8 mouse cellular contexts compared by ENCODE assay signal in genomic region chr2:153347183-153347781, GRCm38 (mm10). TPM values are rescaled to one million over a fixed set of nuclear protein-coding genes. Genes with fewer than 3 reads are reported as not detected.
DNase-seq lines count a peak whose midpoint lies in the region; ATAC-seq and TF ChIP-seq lines count a peak whose summit lies in the region.

No protein-coding gene starts in this region.

- peak overlapping the region; percentile 96 for H3K9ac ChIP-seq in lung, embryonic 15.5 days
- peak overlapping the region; percentile 97 for H3K9ac ChIP-seq in kidney, embryonic 15.5 days
- peak overlapping the region; percentile 92 for H3K9ac ChIP-seq in neural tube, embryonic 12.5 days

- peak overlapping the region; percentile 84 for H3K4me3 ChIP-seq in lung, embryonic 15.5 days
- H3K4me3 ChIP-seq in embryonic fibroblast, embryonic 13.5 days (ENCODE audit: insufficient read depth, low read length), result peak overlapping the region; percentile 67
- peak overlapping the region; percentile 73 for H3K4me3 ChIP-seq in kidney, embryonic 15.5 days (replicated peaks)
- peak overlapping the region; percentile 92 for H3K4me3 ChIP-seq in neural tube, embryonic 12.5 days

- ATAC-seq in lung, embryonic 15.5 days (ENCODE audit: borderline replicate concordance, extremely low read depth, low FRiP score, low TSS enrichment), result no peak
- no peak for ATAC-seq in kidney, embryonic 15.5 days (replicated peaks; ENCODE audit: low FRiP score)
- ATAC-seq in neural tube, embryonic 12.5 days (ENCODE audit: low FRiP score, low read depth), result no peak
- no peak for ATAC-seq in megakaryocyte progenitor cell, adult 5-6 weeks (replicated peaks; ENCODE audit: poor library complexity)

- no peak for TF ChIP-seq POLR2A in embryonic fibroblast, embryonic 13.5 days (IDR thresholded peaks at IDR 0.05; ENCODE audit: low read depth, low read length)

- H3K9me3 ChIP-seq in lung, embryonic 15.5 days, result no peaks in the 10 kb centered on the region
- no peaks in the 10 kb centered on the region for H3K9me3 ChIP-seq in kidney, embryonic 15.5 days (replicated peaks)
- no peaks in the 10 kb centered on the region for H3K9me3 ChIP-seq in neural tube, embryonic 12.5 days

- H3K4me2 ChIP-seq in lung, embryonic 15.5 days, result peak overlapping the region; percentile 64
- H3K4me2 ChIP-seq in kidney, embryonic 15.5 days, result peak overlapping the region; percentile 68
- peak overlapping the region; percentile 68 for H3K4me2 ChIP-seq in neural tube, embryonic 12.5 days (replicated peaks)

- no peak for DNase-seq in lung, postnatal 14 days
- no peak for DNase-seq in adrenal gland, postnatal 10 days
- no peak for DNase-seq in gastrocnemius, postnatal 36 days

- 1% methylated on average over 9 of the region's 9 CpGs for WGBS in lung, embryonic 15.5 days
- 4% methylated on average over 9 of the region's 9 CpGs for WGBS in kidney, embryonic 15.5 days
- 12% methylated on average over 9 of the region's 9 CpGs for WGBS in neural tube, embryonic 12.5 days

- no peaks in the 10 kb centered on the region for H3K27me3 ChIP-seq in lung, embryonic 15.5 days
- no peaks in the 10 kb centered on the region for H3K27me3 ChIP-seq in kidney, embryonic 15.5 days
- no peaks in the 10 kb centered on the region for H3K27me3 ChIP-seq in neural tube, embryonic 12.5 days (replicated peaks)

- peaks cover 41% of the 10 kb centered on the region for H3K4me1 ChIP-seq in lung, embryonic 15.5 days
- H3K4me1 ChIP-seq in embryonic fibroblast, embryonic 13.5 days (ENCODE audit: control insufficient read depth, insufficient read depth, low read length), result peaks cover 19% of the 10 kb centered on the region
- peaks cover 40% of the 10 kb centered on the region for H3K4me1 ChIP-seq in kidney, embryonic 15.5 days
- peaks cover 32% of the 10 kb centered on the region for H3K4me1 ChIP-seq in neural tube, embryonic 12.5 days

- intact Hi-C loops in gastrocnemius, postnatal 36 days (cut with DNase I), result loop anchor here (5.0 kb wide), 1 partner anchor 55 kb away; the partner anchor contains the start of gene Kif3b

- no peak for TF ChIP-seq CTCF in embryonic fibroblast, embryonic 13.5 days (IDR thresholded peaks at IDR 0.05; ENCODE audit: borderline replicate concordance, insufficient read depth, low read length)

- H3K36me3 ChIP-seq in lung, embryonic 15.5 days, result peaks cover 5% of the 10 kb centered on the region
- peaks cover 7% of the 10 kb centered on the region for H3K36me3 ChIP-seq in kidney, embryonic 15.5 days
- H3K36me3 ChIP-seq in neural tube, embryonic 12.5 days, result peaks cover 4% of the 10 kb centered on the region; the same call in 1 of the 2 replicates

- H3K27ac ChIP-seq in lung, embryonic 15.5 days, result peak overlapping the region; percentile 100
- H3K27ac ChIP-seq in embryonic fibroblast, embryonic 13.5 days (ENCODE audit: insufficient read depth, low read length), result peak overlapping the region; percentile 93
- H3K27ac ChIP-seq in kidney, embryonic 15.5 days, result peak overlapping the region; percentile 99
- H3K27ac ChIP-seq in neural tube, embryonic 12.5 days, result no peak overlapping the region

RNA-seq across cellular contexts. Expression of gene Asxl1, which starts 1.7 kb away (rescaled TPM):
- 15.9 and 16.3 TPM in 2 replicates for polyA plus RNA-seq in lung, embryonic 15.5 days (2015; fragmentation: Nextera tagmentation; extraction: Ambion mirVana)
- 32.0 and 33.9 TPM in 2 replicates for polyA plus RNA-seq in embryonic fibroblast, embryonic 13.5 days (2011; ENCODE audit: insufficient read length, low read depth, missing spikeins)
- polyA plus RNA-seq in kidney, embryonic 15.5 days (2015; fragmentation: Nextera tagmentation; extraction: Ambion mirVana), result 11.2 and 12.2 TPM in 2 replicates
- 21.1 and 21.8 TPM in 2 replicates for polyA plus RNA-seq in neural tube, embryonic 12.5 days (2016; fragmentation: Nextera tagmentation; extraction: Ambion mirVana)
- 10 to 100 TPM; 23.5 to 30.9 TPM for total RNA-seq in adrenal gland, postnatal 10 days (2021)
- total RNA-seq in gastrocnemius, postnatal 36 days (2021), result 10 to 100 TPM in 1 of 2 experiments, 1 to 10 TPM in 1; 7.2 to 10.8 TPM
- total RNA-seq in megakaryocyte progenitor cell, adult 5-6 weeks (2015), result 31.1 and 32.0 TPM in 2 replicates
- total RNA-seq in megakaryocyte progenitor cell, adult 5-6 weeks (2017), result 20.0 and 24.1 TPM in 2 replicates

RNA-seq across cellular contexts. Expression of gene Kif3b, which starts 56.1 kb away (rescaled TPM):
- 6.2 and 7.3 TPM in 2 replicates for polyA plus RNA-seq in lung, embryonic 15.5 days (2015; fragmentation: Nextera tagmentation; extraction: Ambion mirVana)
- polyA plus RNA-seq in embryonic fibroblast, embryonic 13.5 days (2011; ENCODE audit: insufficient read length, low read depth, missing spikeins), result 20.3 and 21.9 TPM in 2 replicates
- 8.1 and 9.0 TPM in 2 replicates for polyA plus RNA-seq in kidney, embryonic 15.5 days (2015; fragmentation: Nextera tagmentation; extraction: Ambion mirVana)
- polyA plus RNA-seq in neural tube, embryonic 12.5 days (2016; fragmentation: Nextera tagmentation; extraction: Ambion mirVana), result 12.6 and 14.4 TPM in 2 replicates
- total RNA-seq in adrenal gland, postnatal 10 days (2021), result 10 to 100 TPM; 18.6 to 20.2 TPM
- 1 to 10 TPM; 2.8 to 3.5 TPM for total RNA-seq in gastrocnemius, postnatal 36 days (2021)
- 3.6 and 5.5 TPM in 2 replicates for total RNA-seq in megakaryocyte progenitor cell, adult 5-6 weeks (2015)
- 9.9 and 11.3 TPM in 2 replicates for total RNA-seq in megakaryocyte progenitor cell, adult 5-6 weeks (2017)
